Mouse (Mus musculus) right cerebral cortex, postnatal 25 days (tissue): ENCODE results near the gene Hyal2.
"Not testable (repeated sequence)": the region's sequence is repeated elsewhere in the genome, so short reads cannot be mapped to it uniquely, and the experiment has no call there.

Experiments
- DNase-seq: peaks from one replicate; pipeline ENCODE4 v3.0.0; 2022

Gene Hyal2

DNA sequence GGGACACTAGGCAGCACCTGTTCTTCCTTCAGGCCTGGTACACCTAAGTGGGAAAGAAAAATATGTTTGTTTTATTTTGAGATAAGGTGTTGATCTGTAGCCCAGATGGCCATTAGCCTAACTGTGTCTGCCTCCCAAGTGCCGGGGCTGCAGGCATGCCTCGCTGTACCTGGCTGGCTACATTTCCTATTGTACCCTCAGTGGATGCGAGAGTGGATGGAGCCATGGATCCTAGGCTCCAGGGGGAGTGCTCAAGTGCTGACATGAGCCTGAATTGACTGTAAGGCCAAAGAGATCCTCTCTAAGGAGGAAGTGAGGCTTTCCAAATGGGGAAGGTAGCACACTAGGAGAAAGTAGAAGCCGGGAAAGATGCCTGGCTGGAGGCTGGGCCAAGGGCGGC is 19.8 kb upstream of the Hyal2 start:
- DNase-seq: no peak

GRCm38 (mm10) chr9:107548820-107549219 is 18.9 kb upstream of the Hyal2 start:
- DNase-seq: no peak

GRCm38 (mm10) chr9:107549297-107550074 is 18.3 kb upstream of the Hyal2 start:
- no peak for DNase-seq

DNA sequence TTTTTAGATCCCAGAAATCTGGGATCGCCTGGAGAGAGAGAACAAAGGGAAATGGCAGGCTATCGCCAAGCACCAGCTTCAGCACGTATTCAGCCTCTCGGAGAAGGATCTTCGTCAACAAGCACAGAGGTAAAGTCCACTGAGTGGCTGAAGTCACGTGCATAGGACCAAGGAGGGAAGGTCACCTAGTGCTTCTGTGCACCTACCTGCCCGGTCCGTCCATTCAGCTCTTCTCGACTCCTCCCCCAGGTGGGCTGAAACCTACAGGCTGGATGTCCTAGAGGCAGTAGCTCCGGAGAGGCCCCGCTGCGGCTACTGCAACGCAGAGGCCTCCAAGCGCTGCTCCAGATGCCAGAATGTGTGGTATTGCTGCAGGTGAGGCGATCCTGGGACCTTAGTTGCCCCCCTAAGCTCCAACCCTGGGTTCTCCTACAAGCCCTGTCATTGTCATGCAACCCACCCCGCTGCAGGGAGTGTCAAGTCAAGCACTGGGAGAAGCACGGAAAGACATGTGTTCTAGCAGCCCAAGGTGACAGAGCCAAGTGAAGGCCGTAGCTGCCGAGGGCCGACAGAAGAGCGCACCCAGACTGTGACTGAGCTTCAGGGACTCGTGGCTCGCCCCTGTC is 17.1 kb upstream of the Hyal2 start:
- DNase-seq: no peak

- DNase-seq: no peak
These were observed 16.4 kb upstream of the Hyal2 start, which contains the start of gene Rassf1 for GRCm38 (mm10) chr9:107551117-107551889. Gene Rassf1 (plus strand): TSS chr9:107551555.

DNA sequence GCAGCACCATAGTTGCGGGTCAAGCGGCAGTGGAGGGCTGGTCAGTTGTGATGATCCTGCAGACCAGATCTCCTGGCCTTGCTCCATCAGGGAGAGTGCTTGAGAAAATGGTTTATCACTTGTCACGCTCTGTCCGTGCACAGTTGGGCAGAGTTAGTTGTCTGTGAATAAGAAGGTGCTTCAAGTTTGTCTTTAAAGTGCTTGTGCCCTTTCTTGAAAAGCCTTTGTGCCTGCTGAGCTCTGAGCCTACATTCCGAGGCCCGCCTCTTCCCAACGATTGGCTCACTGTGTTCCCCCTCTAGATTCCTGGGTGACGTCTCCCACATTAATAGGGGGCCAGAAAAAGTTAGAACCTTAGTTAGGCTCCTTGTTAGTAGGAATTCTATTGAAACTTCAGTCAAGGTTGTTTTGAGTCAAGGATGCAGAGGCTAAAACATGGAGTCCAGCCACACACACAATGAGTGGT is 15.8 kb upstream of the Hyal2 start:
- no peak for DNase-seq

GRCm38 (mm10) chr9:107552690-107553393 is 14.9 kb upstream of the Hyal2 start:
- DNase-seq: no peak

- DNase-seq: no peak
These were observed 14.0 kb upstream of the Hyal2 start for GRCm38 (mm10) chr9:107553541-107554318.

- peak; percentile 95 for DNase-seq
These were observed 13.4 kb upstream of the Hyal2 start for GRCm38 (mm10) chr9:107554319-107554825.

DNA sequence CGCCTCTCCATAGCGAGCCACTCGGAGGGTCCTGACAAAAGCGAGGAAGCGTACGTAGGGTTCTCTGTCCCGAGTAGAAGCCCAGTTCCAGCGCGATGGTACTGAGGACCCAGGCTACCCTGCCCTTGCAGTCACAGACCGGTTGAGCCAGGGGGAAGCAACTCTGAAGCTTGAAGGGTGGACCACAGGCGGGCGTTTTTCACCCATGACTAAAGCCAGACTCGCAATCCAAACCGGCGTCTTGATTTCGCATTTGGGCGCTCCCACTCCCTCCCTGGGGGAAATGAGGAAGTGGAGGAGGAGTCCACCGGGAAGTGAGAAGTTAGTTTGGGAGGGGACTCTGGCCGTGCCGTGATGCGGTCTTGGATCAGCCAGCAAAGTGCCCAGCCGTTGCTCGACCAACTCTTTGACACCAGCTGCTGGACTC is 12.7 kb upstream of the Hyal2 start:
- no peak for DNase-seq

DNA sequence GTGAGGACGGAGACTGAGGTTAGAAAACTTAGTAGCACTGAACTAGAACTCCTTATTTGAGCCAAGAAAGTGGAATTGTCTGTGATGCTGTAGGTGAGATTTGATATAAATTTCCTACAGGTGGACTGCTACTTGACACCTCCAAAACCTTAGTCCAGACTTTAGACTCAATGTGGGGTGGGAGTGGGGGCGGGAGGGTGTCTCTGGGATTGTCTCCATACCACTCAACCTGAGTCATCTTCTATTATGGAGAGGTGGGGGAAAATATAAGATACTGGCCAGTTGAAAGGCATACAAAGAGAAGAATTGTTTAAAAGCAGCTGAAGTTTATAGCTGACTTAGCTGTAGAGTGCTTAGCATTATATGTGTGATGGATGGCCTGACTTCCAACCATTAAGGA is 12.0 kb upstream of the Hyal2 start:
- DNase-seq: no peak

- no peak for DNase-seq
These were observed 11.4 kb upstream of the Hyal2 start for GRCm38 (mm10) chr9:107556346-107556745.

- peak; percentile 96 for DNase-seq
These were observed 4.6 kb upstream of the Hyal2 start, which contains the start of gene Tusc2 for GRCm38 (mm10) chr9:107563029-107563581. Gene Tusc2 (plus strand): TSS chr9:107563255.

- not testable (repeated sequence) for DNase-seq
These were observed 2.2 kb upstream of the Hyal2 start for GRCm38 (mm10) chr9:107565556-107565955.

GRCm38 (mm10) chr9:107566041-107566709 is 1.6 kb upstream of the Hyal2 start:
- peak; percentile 64 for DNase-seq

DNA sequence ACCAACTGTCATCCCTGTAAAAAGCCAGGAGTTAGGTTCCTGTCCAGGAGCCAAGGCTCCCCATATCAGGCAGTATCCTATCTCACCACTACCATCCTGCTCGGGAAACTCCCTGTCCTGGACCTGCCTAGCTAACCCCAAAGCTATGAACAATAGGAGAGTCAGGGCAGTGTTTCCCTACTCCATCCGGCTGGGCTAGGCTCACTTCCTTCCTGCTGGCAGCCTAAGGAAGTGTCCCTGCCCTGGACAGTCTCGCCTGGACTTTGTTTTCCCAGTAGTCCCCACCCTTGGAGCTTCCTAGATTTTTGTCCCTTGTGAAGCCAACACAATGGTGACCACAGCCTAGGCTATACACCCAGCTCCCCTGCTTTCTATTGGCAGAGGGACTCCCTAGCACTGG is 890 bp upstream of the Hyal2 start:
- no peak for DNase-seq

- DNase-seq: peak; percentile 81
These were observed 851 bp downstream of the Hyal2 start for GRCm38 (mm10) chr9:107568331-107569261.

DNA sequence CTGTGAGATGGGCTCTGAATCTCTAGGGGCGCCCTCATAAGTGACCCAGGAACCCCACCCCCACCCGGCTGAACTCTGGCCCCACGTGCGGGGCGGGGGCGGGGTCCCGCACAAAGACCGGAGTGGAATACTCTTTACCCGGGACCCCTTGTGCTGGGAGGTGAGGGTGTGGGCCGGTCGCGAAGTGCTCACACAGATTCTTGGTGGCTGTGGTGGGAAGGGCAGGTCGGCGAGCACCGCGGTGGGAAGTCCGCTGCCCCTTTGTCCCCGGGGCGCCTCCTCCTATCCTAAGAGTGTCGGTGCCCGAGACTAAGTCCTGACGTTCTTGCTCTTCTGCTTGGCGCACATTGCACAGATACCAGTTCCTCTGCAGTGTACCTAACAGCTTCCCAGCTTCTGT is 1.5 kb downstream of the Hyal2 start:
- no peak for DNase-seq

- DNase-seq: no peak
These were observed 2.3 kb downstream of the Hyal2 start for GRCm38 (mm10) chr9:107570016-107570415.

DNA sequence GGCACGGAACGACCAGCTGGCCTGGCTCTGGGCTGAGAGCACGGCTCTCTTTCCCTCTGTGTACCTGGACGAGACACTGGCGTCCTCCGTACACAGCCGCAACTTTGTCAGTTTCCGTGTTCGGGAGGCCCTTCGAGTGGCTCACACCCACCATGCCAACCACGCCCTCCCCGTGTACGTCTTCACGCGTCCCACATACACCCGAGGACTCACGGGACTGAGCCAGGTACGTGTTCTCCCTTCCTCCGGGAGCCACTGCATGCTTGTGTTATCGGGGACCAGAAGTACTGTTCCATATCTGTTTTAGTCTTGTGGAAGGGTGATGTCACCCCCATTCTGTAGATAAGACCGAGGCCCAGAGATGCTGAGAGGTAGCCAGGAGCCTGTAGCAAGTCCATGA is 3.1 kb downstream of the Hyal2 start:
- DNase-seq: no peak
